Mouse (Mus musculus): ENCODE data around the gene Inpp5k. TPM values are rescaled to one million over a fixed set of nuclear protein-coding genes. Genes with fewer than 3 reads are reported as not detected.
"Not testable (repeated sequence)": the region's sequence is repeated elsewhere in the genome, so short reads cannot be mapped to it uniquely, and the experiment has no call there.

The Inpp5k gene
- polyA plus RNA-seq, 1 experiment from 2014 or later, result 17.6 TPM

DNA sequence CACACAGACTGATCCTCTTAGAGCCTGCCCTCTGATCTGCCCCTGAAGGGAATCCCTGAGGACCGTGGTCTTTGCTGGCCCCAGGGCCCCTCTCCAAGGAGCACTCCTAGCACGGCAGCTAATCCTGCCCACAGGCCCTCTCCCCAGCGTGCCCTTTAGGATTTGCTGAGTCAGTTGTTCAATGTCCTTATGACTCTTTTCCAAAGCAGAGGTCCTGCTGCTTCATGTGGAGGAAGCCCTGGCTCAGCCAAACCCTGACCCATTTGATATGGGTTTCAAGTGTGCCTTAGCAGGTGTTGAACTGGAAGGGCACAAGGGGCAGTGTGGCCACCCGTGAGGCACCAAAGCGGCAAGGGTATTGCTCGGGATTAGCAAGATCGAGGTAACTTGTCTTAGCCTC, 35.0 kb upstream of the Inpp5k start:
- no peaks in the 10 kb centered on the region for H3K9me3 ChIP-seq
- no peak overlapping the region for H3K4me3 ChIP-seq (replicated peaks)
- no peak overlapping the region for H3K9ac ChIP-seq
- no peak for ATAC-seq
- H3K36me3 ChIP-seq, result peaks cover 29% of the 10 kb centered on the region; the same call in 1 of the 2 replicates
- H3K27ac ChIP-seq, result no peak overlapping the region
- no peak overlapping the region for H3K4me2 ChIP-seq (replicated peaks)
- peaks cover 9% of the 10 kb centered on the region for H3K4me1 ChIP-seq (replicated peaks)
- H3K27me3 ChIP-seq (replicated peaks), result no peaks in the 10 kb centered on the region
- WGBS, result 83% methylated on average over 7 of the region's 7 CpGs

GRCm38 (mm10) chr11:75596726-75597255, 34.0 kb upstream of the Inpp5k start:
- H3K4me2 ChIP-seq (replicated peaks), result no peak overlapping the region
- no peak overlapping the region for H3K9ac ChIP-seq
- H3K36me3 ChIP-seq, result peaks cover 33% of the 10 kb centered on the region; the same call in 1 of the 2 replicates
- H3K4me3 ChIP-seq (replicated peaks), result no peak overlapping the region
- H3K9me3 ChIP-seq, result no peaks in the 10 kb centered on the region
- H3K4me1 ChIP-seq (replicated peaks), result peaks cover 9% of the 10 kb centered on the region
- no peaks in the 10 kb centered on the region for H3K27me3 ChIP-seq (replicated peaks)
- WGBS, result 77% methylated on average over 3 of the region's 3 CpGs
- H3K27ac ChIP-seq, result no peak overlapping the region
- no peak for ATAC-seq

- Histone ChIP-seq H3K4me2 (replicated peaks) (no peak overlapping the region), H3K9me3 (no peaks in the 10 kb centered on the region), H3K27me3 (replicated peaks) (no peaks in the 10 kb centered on the region), H3K27ac (no peak overlapping the region), H3K4me1 (replicated peaks) (0 out of 2 replicates have a peak, but pooled peaks cover 2% of the 10 kb centered on the region), H3K9ac (no peak overlapping the region), H3K36me3 (peaks cover 36% of the 10 kb centered on the region; the same call in 1 of the 2 replicates), H3K4me3 (replicated peaks) (no peak overlapping the region)
- WGBS, result 89% methylated on average over 6 of the region's 6 CpGs
- ATAC-seq, result no peak
These were observed 32.8 kb upstream of the Inpp5k start for GRCm38 (mm10) chr11:75598004-75598403.

- not testable (repeated sequence) for H3K4me1 ChIP-seq (replicated peaks); H3K4me3 ChIP-seq (replicated peaks); H3K9ac ChIP-seq; H3K4me2 ChIP-seq (replicated peaks); H3K9me3 ChIP-seq; H3K27me3 ChIP-seq (replicated peaks); H3K27ac ChIP-seq; ATAC-seq
- 89% methylated on average over 17 of the region's 17 CpGs for WGBS
- H3K36me3 ChIP-seq, result peaks cover 33% of the 10 kb centered on the region; the same call in 1 of the 2 replicates
These were observed 31.0 kb upstream of the Inpp5k start for GRCm38 (mm10) chr11:75599802-75600201.

GRCm38 (mm10) chr11:75604826-75605225, 26.0 kb upstream of the Inpp5k start:
- Histone ChIP-seq H3K4me3 (replicated peaks) (no peak overlapping the region), H3K4me2 (replicated peaks) (no peak overlapping the region), H3K27me3 (replicated peaks) (no peaks in the 10 kb centered on the region), H3K4me1 (replicated peaks) (peaks cover 7% of the 10 kb centered on the region; the same call in 1 of the 2 replicates), H3K9ac (no peak overlapping the region), H3K9me3 (no peaks in the 10 kb centered on the region), H3K36me3 (peaks cover 32% of the 10 kb centered on the region; the same call in 1 of the 2 replicates), H3K27ac (0 out of 2 replicates have a peak overlapping the region, but pooled peaks have one; percentile 48)
- peak; percentile 79 for ATAC-seq
- WGBS, result 76% methylated on average over 5 of the region's 5 CpGs

DNA sequence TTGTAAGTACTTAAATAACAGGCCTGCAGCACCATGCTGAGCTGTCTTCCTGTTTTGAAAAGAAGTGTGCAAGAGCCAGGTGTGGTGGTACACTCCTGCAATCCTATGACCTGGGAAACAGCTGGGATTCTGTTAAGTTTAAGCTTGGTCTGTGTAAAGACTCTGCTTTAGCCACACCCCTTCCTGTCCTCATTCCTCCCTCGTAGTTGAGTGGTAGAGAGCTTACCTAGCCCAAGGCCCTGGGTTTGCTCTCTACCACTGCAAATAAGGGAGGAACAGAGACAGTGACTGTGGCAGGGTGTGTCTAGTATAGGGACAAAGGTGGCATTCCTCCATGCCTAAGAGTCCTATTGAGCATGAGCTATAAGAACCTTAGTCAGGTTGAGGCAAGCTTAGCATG, 25.5 kb upstream of the Inpp5k start:
- ATAC-seq, result peak; percentile 90
- Histone ChIP-seq H3K4me2 (replicated peaks) (no peak overlapping the region; the same call in 1 of the 2 replicates), H3K27me3 (replicated peaks) (no peaks in the 10 kb centered on the region), H3K9ac (no peak overlapping the region), H3K9me3 (no peaks in the 10 kb centered on the region), H3K27ac (peak overlapping the region; percentile 48), H3K4me3 (replicated peaks) (no peak overlapping the region), H3K36me3 (peaks cover 33% of the 10 kb centered on the region), H3K4me1 (replicated peaks) (peaks cover 7% of the 10 kb centered on the region; the same call in 1 of the 2 replicates)
- 22% methylated on average over 1 of the region's 1 CpGs for WGBS

DNA sequence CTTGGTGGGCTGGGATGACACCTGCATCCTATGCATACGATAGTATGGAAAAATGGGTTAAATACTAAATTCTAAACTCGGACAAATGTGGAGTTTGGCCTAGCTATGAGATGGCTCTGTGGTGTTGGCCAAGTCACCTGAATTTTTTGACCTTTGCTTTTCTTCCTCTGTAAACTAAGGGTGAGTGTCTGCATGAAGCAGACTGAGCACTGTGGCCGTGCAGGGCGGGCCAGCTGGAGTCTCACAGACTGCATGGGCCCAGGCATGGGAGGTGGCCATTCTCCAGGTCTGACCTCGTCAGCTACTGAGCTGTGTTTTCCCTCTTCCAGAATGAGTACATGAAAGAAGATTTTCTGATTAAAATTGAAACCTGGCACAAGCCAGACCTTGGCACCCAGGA, 22.0 kb upstream of the Inpp5k start:
- ATAC-seq, result no peak
- H3K27me3 ChIP-seq (replicated peaks), result no peaks in the 10 kb centered on the region
- peaks cover 7% of the 10 kb centered on the region; the same call in 1 of the 2 replicates for H3K4me1 ChIP-seq (replicated peaks)
- H3K4me2 ChIP-seq (replicated peaks), result no peak overlapping the region
- no peak overlapping the region for H3K27ac ChIP-seq
- H3K9me3 ChIP-seq, result no peaks in the 10 kb centered on the region
- no peak overlapping the region for H3K4me3 ChIP-seq (replicated peaks)
- 92% methylated on average over 5 of the region's 5 CpGs for WGBS
- H3K9ac ChIP-seq, result no peak overlapping the region
- peaks cover 22% of the 10 kb centered on the region for H3K36me3 ChIP-seq

DNA sequence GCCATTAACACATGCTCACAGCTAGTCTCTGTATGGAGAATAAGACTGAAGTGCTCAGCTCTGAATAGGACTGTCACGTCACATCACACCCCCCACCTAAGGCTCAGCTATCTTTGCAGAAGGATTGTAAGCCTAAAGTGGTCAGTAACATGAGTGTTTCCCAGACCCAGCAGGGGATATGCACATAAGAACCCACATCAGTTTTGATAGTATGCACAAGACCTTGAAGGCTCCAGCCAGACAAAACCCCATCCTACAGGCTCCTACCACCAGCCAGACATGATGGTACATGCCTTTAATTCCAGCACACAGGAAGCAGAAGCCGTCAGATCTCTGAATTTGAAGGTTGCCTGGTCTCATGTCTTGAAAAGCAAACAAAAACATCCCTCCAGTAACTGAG, 20.8 kb upstream of the Inpp5k start:
- Histone ChIP-seq H3K27me3 (replicated peaks) (no peaks in the 10 kb centered on the region), H3K4me1 (replicated peaks) (peaks cover 7% of the 10 kb centered on the region; the same call in 1 of the 2 replicates), H3K9me3 (no peaks in the 10 kb centered on the region), H3K9ac (no peak overlapping the region), H3K36me3 (peaks cover 26% of the 10 kb centered on the region), H3K27ac (no peak overlapping the region), H3K4me2 (replicated peaks) (no peak overlapping the region), H3K4me3 (replicated peaks) (no peak overlapping the region)
- ATAC-seq, result no peak
- WGBS, result 84% methylated on average over 2 of the region's 2 CpGs

GRCm38 (mm10) chr11:75614769-75615168, 16.0 kb upstream of the Inpp5k start:
- no peak overlapping the region for H3K27ac ChIP-seq
- H3K9me3 ChIP-seq, result no peaks in the 10 kb centered on the region
- no peaks in the 10 kb centered on the region for H3K4me1 ChIP-seq (replicated peaks)
- no peak overlapping the region for H3K9ac ChIP-seq
- H3K4me2 ChIP-seq (replicated peaks), result no peak overlapping the region
- no peaks in the 10 kb centered on the region for H3K27me3 ChIP-seq (replicated peaks)
- no peak overlapping the region for H3K4me3 ChIP-seq (replicated peaks)
- ATAC-seq, result no peak
- 97% methylated on average over 1 of the region's 1 CpGs for WGBS
- peaks cover 40% of the 10 kb centered on the region for H3K36me3 ChIP-seq

DNA sequence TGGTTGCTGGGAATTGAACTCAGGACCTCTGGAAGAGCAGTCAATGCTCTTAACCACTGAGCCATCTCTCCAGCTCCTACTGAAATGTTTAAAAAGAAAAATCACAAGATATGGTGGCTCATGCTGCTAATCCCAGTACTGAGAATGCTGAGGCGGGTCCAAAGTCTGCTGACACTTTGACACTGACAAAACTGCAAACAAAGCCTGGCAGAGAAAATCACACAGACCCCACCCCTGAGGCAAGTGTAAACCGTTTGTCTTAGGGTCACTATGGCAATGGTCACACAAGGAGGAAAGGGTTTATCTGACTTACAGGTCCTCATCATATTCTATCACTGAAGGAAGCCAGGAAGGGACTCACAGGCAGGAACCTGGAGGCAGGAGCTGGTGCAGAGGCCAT, 15.2 kb upstream of the Inpp5k start:
- no peak for ATAC-seq
- Histone ChIP-seq H3K9ac (no peak overlapping the region), H3K4me2 (replicated peaks) (no peak overlapping the region), H3K27ac (no peak overlapping the region), H3K4me1 (replicated peaks) (no peaks in the 10 kb centered on the region; the same call in 1 of the 2 replicates), H3K27me3 (replicated peaks) (no peaks in the 10 kb centered on the region), H3K9me3 (no peaks in the 10 kb centered on the region), H3K4me3 (replicated peaks) (no peak overlapping the region), H3K36me3 (peaks cover 43% of the 10 kb centered on the region)
- 69% methylated on average over 2 of the region's 2 CpGs for WGBS

GRCm38 (mm10) chr11:75619133-75619532, 11.7 kb upstream of the Inpp5k start:
- Histone ChIP-seq H3K4me3 (replicated peaks) (no peak overlapping the region), H3K4me2 (replicated peaks) (no peak overlapping the region), H3K9me3 (no peaks in the 10 kb centered on the region), H3K9ac (no peak overlapping the region), H3K4me1 (replicated peaks) (no peaks in the 10 kb centered on the region; the same call in 1 of the 2 replicates), H3K27me3 (replicated peaks) (no peaks in the 10 kb centered on the region), H3K27ac (no peak overlapping the region), H3K36me3 (peaks cover 44% of the 10 kb centered on the region)
- ATAC-seq, result no peak
- 85% methylated on average over 5 of the region's 5 CpGs for WGBS

- ATAC-seq, result no peak
- WGBS, result 73% methylated on average over 12 of the region's 12 CpGs
- no peak overlapping the region for H3K27ac ChIP-seq
These were observed 10.5 kb upstream of the Inpp5k start for GRCm38 (mm10) chr11:75620136-75620780.

DNA sequence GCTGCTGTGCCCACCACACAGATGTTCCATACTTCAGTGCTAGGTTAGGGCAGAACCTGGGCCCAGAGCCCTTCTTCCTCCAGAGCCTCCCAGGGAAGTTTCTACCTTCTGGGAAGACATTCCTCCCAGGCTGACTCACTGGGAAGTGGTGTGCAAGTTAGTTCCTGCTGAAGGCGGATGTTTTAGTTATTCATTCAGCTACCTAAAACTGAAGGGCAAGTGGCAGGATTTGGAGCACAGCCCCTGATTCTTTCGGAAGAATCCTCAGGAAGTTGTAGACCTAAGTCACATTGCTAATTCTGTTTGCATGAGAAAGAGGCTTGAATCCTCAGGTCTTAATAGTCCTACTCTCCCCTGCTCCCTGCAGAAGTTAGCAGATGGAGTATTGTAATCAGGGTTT, 9.4 kb upstream of the Inpp5k start:
- no peak overlapping the region for H3K9ac ChIP-seq
- H3K9me3 ChIP-seq, result no peaks in the 10 kb centered on the region
- H3K4me3 ChIP-seq (replicated peaks), result no peak overlapping the region
- ATAC-seq, result no peak
- H3K4me1 ChIP-seq (replicated peaks), result no peaks in the 10 kb centered on the region; the same call in 1 of the 2 replicates
- no peaks in the 10 kb centered on the region for H3K27me3 ChIP-seq (replicated peaks)
- H3K27ac ChIP-seq, result peak overlapping the region; percentile 60
- H3K36me3 ChIP-seq, result peaks cover 41% of the 10 kb centered on the region
- H3K4me2 ChIP-seq (replicated peaks), result no peak overlapping the region
- 89% methylated on average over 2 of the region's 2 CpGs for WGBS

More at GRCm38 (mm10) chr11:75620136-75620780, 10.5 kb upstream of the Inpp5k start:
- H3K36me3 ChIP-seq, result peaks cover 41% of the 10 kb centered on the region
- H3K4me3 ChIP-seq (replicated peaks), result no peak overlapping the region
- H3K27me3 ChIP-seq (replicated peaks), result no peaks in the 10 kb centered on the region
- H3K4me2 ChIP-seq (replicated peaks), result no peak overlapping the region
- no peaks in the 10 kb centered on the region; the same call in 1 of the 2 replicates for H3K4me1 ChIP-seq (replicated peaks)
- no peak overlapping the region for H3K9ac ChIP-seq
- H3K9me3 ChIP-seq, result no peaks in the 10 kb centered on the region

All from intestine, embryonic 15.5 days (tissue).